Mouse (Mus musculus): ENCODE measurements around the gene Tra2a. TPM values are rescaled to one million over a fixed set of nuclear protein-coding genes. Genes with fewer than 3 reads are reported as not detected.

The Tra2a gene
- polyA plus RNA-seq, 1 experiment from 2014 or later, result 26.3 TPM

DNA sequence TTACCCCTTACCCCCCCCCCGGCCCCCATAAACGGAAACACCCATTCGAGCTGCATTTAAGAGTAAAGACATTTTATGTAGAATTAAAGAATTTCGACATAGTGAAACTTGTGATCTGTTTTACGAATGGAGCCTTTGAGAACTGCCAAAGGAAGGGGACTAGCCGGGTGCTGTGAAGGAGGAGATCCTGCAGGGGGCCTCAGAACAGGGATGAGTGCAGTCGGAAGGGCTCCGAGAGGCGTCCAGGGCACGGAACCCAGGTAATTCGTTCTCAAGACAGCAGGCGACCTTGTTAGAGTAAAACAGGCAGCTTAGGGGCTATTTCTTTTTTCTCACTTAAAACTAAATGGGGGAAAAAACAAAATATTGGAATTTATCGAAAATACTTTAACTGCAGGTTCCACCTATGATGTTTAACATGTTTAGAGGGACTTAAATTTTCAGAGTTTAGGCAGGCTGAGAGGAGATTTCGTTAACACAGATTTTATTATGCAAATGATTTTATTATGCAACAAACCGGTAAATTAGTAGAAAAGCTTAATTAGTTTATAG lies 36.6 kb downstream of the Tra2a start:
- H3K9me3 ChIP-seq (ENCODE audit: low read length), result no peaks in the 10 kb centered on the region
- no peak overlapping the region for H3K27ac ChIP-seq (ENCODE audit: low read depth)
- WGBS (ENCODE audit: insufficient replicate concordance), result 5% methylated on average over 15 of the region's 15 CpGs
- peak overlapping the region; percentile 59 for H3K4me2 ChIP-seq (ENCODE audit: low read depth, low read length)
- DNase-seq, result peak; percentile 75
- no peaks in the 10 kb centered on the region for H3K4me1 ChIP-seq (ENCODE audit: insufficient read depth)
- no peaks in the 10 kb centered on the region for H3K27me3 ChIP-seq (ENCODE audit: insufficient read depth, low read length)
- H3K4me3 ChIP-seq (ENCODE audit: low read depth, low read length), result peak overlapping the region; percentile 5; the same call in 1 of the 2 replicates
- no peak for TF ChIP-seq EP300 (IDR thresholded peaks at IDR 0.05; ENCODE audit: low read depth)
- peak; percentile 69 for TF ChIP-seq CTCF (IDR thresholded peaks at IDR 0.05; ENCODE audit: low read depth)
- H3K9ac ChIP-seq (replicated peaks), result no peak overlapping the region
- H3K36me3 ChIP-seq (replicated peaks; ENCODE audit: insufficient read depth, low read length), result no peaks in the 10 kb centered on the region
- ATAC-seq, result peak; percentile 68

DNA sequence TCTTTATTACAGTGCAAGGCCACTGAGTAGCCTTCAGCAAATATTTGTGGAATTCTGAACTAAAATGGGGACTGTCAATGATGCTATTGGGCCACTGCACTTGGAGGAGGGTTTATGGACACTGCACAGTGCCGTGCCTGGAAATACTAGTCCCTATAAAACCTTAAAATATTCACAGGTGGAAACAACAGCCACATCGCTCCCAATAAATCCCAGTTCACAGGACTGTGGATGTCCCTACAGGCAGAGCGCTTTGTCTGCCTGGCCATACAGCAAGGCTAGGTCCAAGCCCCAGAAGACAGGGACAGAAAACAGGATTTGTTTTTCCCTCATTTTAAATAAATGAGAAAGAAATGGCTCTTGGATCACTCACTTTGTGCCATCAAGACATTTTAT lies 38.1 kb downstream of the Tra2a start:
- Histone ChIP-seq H3K9ac (replicated peaks) (no peak overlapping the region), H3K27ac (ENCODE audit: low read depth) (no peak overlapping the region), H3K4me2 (ENCODE audit: low read depth, low read length) (no peak overlapping the region), H3K4me1 (ENCODE audit: insufficient read depth) (0 out of 2 replicates have a peak, but pooled peaks cover 2% of the 10 kb centered on the region), H3K9me3 (ENCODE audit: low read length) (no peaks in the 10 kb centered on the region), H3K4me3 (ENCODE audit: low read depth, low read length) (no peak overlapping the region), H3K27me3 (ENCODE audit: insufficient read depth, low read length) (no peaks in the 10 kb centered on the region), H3K36me3 (replicated peaks; ENCODE audit: insufficient read depth, low read length) (no peaks in the 10 kb centered on the region)
- DNase-seq (no peak), ATAC-seq (peak; percentile 74)
- no peak for TF ChIP-seq CTCF (IDR thresholded peaks at IDR 0.05; ENCODE audit: low read depth)
- TF ChIP-seq EP300 (IDR thresholded peaks at IDR 0.05; ENCODE audit: low read depth), result no peak
- WGBS (ENCODE audit: insufficient replicate concordance), result 69% methylated on average over 3 of the region's 3 CpGs

DNA sequence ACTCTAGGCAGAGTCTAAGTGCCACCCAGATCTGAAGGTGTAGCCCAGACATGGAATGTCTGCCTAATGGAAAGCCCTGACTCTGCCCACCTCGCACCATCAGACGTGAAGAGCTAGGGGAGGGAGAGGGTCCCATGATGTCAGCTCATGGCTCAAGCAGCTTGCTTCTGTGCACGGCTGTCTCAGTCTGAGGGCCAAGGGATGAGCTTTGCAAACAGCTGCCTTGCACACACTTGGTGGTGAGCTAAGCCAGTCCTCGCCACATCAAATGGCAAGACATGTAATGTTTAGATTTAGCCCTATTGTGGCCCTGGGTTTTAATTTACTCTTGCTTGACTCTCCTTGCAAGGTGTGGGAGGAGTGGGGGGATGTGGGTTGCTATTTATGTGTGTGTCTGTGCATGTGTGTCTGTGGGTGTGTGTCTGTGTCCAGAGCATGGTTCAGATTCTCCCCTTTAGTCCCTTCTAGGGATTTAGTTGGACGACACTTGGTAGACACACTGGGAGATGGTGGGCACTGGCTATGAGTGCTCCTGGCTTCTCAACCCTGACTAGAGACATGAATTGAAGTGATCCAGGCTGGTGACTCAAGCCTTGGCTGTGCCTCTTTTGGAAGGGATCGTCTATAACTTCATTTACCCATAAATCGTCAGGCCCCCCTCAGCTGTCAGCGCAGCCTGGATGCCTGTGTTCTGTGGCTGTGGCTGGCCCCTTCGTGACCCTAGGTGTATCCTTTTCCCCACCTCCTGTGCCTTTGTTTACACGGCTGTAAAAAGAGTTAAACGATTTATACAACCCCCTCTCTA lies 38.7 kb downstream of the Tra2a start:
- no peak overlapping the region for H3K9ac ChIP-seq (replicated peaks)
- no peaks in the 10 kb centered on the region for H3K27me3 ChIP-seq (ENCODE audit: insufficient read depth, low read length)
- no peak for ATAC-seq
- H3K4me3 ChIP-seq (ENCODE audit: low read depth, low read length), result no peak overlapping the region
- H3K4me2 ChIP-seq (ENCODE audit: low read depth, low read length), result no peak overlapping the region
- TF ChIP-seq EP300 (IDR thresholded peaks at IDR 0.05; ENCODE audit: low read depth) (no peak), CTCF (IDR thresholded peaks at IDR 0.05; ENCODE audit: low read depth) (no peak)
- WGBS (ENCODE audit: insufficient replicate concordance), result 59% methylated on average over 11 of the region's 11 CpGs
- no peak overlapping the region for H3K27ac ChIP-seq (ENCODE audit: low read depth)
- no peak for DNase-seq
- H3K9me3 ChIP-seq (ENCODE audit: low read length), result no peaks in the 10 kb centered on the region
- H3K36me3 ChIP-seq (replicated peaks; ENCODE audit: insufficient read depth, low read length), result no peaks in the 10 kb centered on the region
- H3K4me1 ChIP-seq (ENCODE audit: insufficient read depth), result peaks cover 3% of the 10 kb centered on the region; the same call in 1 of the 2 replicates

DNA sequence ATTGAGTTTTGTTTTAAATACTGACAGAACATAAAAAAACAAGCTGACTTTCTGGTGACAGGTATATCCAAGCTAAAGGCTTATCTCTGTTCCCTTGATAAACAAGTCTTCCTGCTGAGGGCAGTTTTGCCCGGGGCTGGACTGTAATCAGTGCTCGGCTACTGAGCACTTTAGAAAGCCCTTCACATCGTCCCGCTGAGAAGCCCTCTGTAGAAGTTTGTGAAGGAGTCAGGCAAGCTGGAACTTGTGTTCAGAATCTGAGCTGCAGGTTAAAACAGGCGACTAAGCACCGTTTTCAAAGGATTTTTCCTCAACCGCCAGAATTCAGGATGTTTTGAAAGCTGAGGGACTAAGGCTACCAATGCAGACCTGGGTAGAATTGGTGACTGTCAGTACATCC lies 41.9 kb downstream of the Tra2a start:
- Histone ChIP-seq H3K4me2 (ENCODE audit: low read depth, low read length) (0 out of 2 replicates have a peak overlapping the region, but pooled peaks have one; percentile 37), H3K4me1 (ENCODE audit: insufficient read depth) (peaks cover 8% of the 10 kb centered on the region; the same call in 1 of the 2 replicates), H3K9ac (replicated peaks) (no peak overlapping the region), H3K36me3 (replicated peaks; ENCODE audit: insufficient read depth, low read length) (no peaks in the 10 kb centered on the region), H3K9me3 (ENCODE audit: low read length) (no peaks in the 10 kb centered on the region), H3K27me3 (ENCODE audit: insufficient read depth, low read length) (no peaks in the 10 kb centered on the region), H3K4me3 (ENCODE audit: low read depth, low read length) (no peak overlapping the region), H3K27ac (ENCODE audit: low read depth) (no peak overlapping the region)
- WGBS (ENCODE audit: insufficient replicate concordance), result 14% methylated on average over 7 of the region's 7 CpGs
- ATAC-seq (no peak), DNase-seq (peak; percentile 12)
- no peak for TF ChIP-seq EP300 (IDR thresholded peaks at IDR 0.05; ENCODE audit: low read depth)
- no peak for TF ChIP-seq CTCF (IDR thresholded peaks at IDR 0.05; ENCODE audit: low read depth)

DNA sequence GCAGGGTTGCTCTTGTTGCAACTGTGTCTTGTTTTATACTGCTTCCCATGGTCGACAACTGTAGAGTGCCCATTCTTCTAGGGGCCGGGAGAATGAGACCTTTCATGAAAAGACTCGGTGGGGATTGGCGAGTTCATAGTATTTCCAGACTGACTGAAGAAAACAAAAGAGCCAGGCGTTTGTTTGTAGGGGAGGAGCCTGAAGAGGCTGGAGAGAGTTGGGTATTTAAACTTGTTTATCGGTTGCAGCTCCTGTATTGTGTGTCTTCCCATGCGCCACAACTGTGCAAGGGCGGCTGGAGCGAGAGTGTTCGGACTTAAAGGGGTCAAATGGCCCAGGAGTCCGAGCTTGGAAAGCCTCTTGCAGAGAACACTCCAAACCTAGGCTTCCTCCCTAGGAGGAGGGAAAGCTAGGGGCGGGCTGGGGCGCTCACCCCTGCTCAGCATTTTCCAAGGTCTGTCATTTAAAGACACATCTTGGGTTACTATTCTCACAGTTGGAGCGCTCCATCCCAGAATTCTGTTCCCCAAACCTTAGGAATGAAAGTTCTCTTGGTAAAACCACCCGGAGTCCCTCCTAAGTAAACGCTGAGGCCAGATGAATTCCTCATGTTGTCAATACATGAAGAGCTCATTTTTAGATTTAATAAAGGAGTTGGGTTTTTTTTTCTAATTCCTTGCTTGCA lies 43.8 kb downstream of the Tra2a start:
- Histone ChIP-seq H3K4me1 (ENCODE audit: insufficient read depth) (peaks cover 8% of the 10 kb centered on the region; the same call in 1 of the 2 replicates), H3K9me3 (ENCODE audit: low read length) (no peaks in the 10 kb centered on the region), H3K36me3 (replicated peaks; ENCODE audit: insufficient read depth, low read length) (no peaks in the 10 kb centered on the region), H3K27ac (ENCODE audit: low read depth) (0 out of 2 replicates have a peak overlapping the region, but pooled peaks have one; percentile 20), H3K4me2 (ENCODE audit: low read depth, low read length) (peak overlapping the region; percentile 64), H3K9ac (replicated peaks) (peak overlapping the region; percentile 19; the same call in 1 of the 2 replicates), H3K27me3 (ENCODE audit: insufficient read depth, low read length) (no peaks in the 10 kb centered on the region), H3K4me3 (ENCODE audit: low read depth, low read length) (peak overlapping the region; percentile 36)
- TF ChIP-seq EP300 (IDR thresholded peaks at IDR 0.05; ENCODE audit: low read depth) (no peak), CTCF (IDR thresholded peaks at IDR 0.05; ENCODE audit: low read depth) (no peak)
- DNase-seq (peak; percentile 24), ATAC-seq (no peak)
- WGBS (ENCODE audit: insufficient replicate concordance), result 8% methylated on average over 16 of the region's 16 CpGs

All from liver, postnatal 0 days (tissue).